Mouse (Mus musculus) T-cell, adult 66 days (primary cell): ENCODE data around the gene Macrod1. TPM values are rescaled to one million over a fixed set of nuclear protein-coding genes. Genes with fewer than 3 reads are reported as not detected.

Source experiments
- total RNA-seq, 2 experiments: library from RNA; stranded (reverse); gene quantifications; 3 replicates in 1 of 2; 4 replicates in 1 of 2; pipeline ENCODE4 v1.2.4; 2023

The Macrod1 gene
- total RNA-seq: 10 to 100 TPM; 12.1 to 16.4 TPM

DNA sequence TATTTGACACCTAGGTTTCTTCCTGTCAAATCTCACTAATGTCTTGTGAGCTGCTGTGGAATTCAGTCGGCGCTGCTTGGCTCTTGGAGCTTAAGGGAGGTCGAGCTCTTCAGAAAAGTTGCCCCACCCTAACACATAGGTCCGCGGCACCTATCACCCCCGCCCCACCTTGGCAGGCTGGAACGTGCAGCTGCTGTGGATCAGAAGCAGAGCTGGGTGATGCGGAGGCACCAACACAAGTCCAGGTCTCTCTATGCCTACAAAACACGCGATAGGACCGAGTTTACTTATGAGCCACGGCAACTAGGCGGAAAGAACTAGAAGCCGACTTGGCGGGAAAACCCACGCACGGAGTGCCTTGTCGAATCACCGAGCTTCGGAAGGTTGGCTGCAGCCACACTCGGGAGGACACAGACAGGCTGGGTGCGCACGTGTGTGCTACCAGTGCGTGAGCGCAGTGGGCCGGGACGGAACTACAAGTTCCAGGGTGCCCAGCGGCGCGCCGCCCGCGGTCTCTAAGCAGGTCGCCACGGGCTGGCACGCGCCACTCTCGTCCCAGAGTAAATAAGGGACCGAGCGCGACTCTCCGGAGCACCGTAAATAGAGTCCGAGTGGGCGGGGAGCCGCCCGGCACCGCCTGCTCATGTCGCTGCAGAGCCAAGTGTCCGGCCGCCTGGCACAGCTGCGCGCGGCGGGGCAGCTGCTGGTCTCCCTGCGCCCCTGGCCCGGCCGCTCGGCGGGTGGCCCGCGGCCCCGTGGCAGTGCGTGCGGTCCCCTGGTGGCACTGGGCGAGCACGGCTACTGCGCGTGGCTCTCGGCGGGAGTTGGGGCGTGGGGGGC lies at the start of gene Macrod1:
Gene Macrod1 (plus strand): TSS at position 563 of the 840 bp plus-strand sequence.

DNA sequence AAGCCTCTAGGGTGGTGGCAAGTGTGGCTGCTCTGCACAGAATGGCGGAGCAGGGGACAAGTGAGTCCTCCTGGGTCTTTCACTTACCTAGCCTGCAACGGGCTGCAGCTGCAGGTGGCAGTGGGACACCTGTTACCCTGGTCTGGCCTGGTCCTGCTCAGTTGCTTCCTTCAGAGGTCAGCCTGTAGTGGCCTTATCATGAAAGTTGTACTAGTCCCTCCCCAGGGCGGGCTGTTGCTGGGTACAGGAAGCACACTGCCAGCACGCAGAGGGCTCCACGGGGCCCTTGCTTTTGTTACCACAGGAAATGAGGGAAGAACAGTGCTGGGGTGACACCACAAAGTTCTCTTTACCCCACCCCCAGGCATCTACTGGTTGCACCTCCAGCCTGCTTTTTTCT lies 37.4 kb upstream of the Macrod1 start, which contains the start of gene Fermt3:
Gene Fermt3 (minus strand): TSS at position 279 of the 400 bp plus-strand sequence.

DNA sequence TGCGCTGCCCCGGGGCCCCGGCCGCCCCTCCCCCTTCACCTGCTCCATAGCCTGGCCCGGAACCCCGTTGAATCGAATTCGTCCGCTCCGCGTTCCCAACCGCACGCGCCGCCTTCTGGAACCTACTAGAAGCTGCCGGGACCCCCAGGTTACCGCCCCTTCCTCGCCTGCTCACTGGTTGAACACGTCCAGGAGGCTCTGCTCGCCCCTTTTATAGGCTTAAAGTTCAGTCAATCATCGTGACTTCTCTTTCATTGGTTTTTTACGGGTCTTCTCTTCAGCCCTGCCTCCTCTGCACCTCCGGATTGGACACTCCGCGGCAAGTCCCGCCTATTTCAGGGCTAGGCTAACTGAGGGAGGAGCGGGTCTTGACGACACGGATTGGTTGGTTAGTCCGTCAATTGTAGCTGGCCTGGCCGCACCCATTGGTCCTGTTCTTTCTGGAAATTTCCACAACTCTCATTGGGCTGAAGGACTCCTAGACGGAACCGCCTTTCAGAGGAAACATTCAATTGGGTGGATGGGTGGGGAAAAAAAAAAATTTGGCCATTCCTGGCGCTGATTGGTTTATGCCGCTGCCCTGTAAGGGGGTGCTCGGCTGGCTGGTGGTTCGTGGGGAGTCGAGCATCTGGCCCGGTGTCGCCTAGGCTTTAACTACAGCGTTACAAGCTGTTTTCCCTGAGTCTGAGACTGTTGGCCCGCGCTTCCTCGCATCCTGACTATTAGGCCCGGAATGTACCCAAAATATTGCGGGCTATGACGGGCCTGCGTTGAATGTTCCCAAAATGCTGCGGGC lies 16.6 kb upstream of the Macrod1 start, which contains the start of gene Stip1:
Gene Stip1 (minus strand): TSS at position 127 of the 796 bp plus-strand sequence.

DNA sequence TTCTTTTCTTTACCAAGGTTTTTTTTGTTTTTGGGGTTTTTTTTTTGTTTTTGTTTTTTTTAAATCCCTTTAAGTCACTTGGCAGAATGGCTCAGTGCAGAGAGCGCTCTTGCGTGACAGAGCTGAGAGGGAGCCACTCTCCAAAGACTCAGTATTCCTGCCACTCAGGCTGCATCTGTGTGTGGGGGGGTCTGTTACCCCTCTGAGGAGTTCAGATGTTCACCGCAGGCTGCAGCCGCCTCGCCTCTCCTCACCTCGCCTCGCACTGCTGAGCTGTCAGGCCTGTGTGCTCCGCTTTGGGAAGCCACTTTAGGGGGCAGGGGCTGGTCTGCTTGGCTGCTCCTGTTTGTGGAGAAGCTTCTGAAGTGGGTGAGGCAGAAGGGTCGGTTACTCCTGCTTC lies 48.9 kb downstream of the Macrod1 start, which contains the start of gene Flrt1:
Gene Flrt1 (minus strand): TSS at position 186 of the 400 bp plus-strand sequence.

DNA sequence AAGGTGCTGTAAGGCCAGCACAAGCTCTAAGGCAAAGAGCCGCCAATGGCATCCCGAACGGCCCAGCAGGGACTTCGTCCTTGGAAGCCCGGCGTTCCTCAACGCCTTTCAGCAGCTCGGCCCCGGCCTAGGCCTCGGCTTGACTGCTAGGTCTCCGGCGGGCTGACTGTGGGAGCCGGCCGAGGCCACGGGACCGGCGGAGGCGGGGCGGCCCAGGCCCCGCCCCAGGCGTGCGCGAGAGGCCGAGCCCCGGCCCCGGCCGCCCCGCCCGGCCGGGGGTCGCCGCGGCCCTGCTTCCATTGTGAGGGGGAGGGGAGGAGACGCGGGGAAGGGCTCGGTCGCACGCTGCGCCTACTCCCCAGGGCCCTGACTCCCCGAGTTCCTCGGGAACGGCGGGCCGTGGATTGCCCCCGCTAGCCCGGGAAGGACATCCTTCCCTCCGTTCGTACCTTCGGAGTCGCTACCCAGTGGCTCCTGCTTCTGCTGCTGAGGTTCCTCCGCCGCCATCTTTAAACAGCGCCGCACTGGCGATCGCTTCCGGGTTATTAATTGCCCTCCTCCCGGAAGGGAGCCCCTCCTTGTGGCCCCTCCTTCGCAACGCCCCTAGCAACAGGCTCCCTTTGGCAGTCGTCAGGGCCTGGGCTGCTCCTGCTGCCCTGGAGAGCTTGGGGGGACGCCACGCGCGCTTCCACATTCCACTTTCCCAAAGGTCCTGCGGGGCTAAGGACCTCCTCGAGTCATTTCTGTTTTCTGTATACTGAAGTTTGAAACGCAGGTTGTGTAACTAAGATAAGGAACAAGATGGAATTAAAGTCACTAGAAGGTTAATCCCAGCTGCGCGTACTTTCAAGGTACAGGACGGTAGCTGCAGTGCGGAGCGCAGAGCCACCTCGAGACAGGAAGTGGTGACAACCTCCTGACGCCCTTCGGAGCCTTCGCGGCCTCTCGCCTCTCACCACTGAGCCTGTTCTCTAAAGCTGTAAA lies 149.4 kb downstream of the Macrod1 start, which contains the start of gene Otub1:
Gene Otub1 (minus strand): TSS at position 564 of the 984 bp plus-strand sequence.

DNA sequence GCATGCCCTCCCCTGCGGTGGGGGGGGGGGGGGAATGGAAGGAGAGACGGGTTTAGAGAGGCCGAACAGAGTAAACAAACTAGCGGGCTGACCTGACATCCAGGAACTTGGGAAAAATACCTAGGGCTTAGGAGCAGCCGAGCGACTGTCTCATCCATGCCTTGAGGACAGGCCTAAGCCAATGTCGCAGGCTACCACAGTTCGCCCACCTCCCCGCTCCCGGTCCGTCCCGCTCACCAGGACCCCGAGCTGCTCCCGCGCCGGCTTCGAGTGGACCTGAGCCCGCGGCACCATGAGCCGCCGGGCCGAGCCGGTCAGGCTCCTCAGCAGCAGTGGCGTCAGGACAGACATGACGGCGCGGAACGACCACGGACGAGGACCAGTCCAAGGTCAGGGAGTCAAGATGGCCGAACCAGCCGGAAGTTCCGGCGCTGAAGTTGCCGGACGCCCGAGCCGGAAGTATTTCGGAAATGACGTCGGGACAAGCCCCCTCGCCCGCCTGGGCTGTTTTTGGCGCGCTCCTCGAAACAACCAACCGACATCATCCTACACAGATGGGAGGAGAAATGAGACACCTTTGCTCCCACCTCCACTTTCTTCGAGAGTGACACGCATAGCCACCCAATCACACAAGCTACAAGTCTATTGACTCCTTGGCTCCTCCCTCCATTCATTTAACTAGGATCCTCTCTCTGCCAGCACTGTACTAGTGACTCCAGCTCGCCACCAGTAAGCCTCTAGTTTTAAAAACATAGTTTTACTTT lies 160.7 kb downstream of the Macrod1 start, which contains the start of gene Cox8a:
Gene Cox8a (minus strand): TSS at position 455 of the 764 bp plus-strand sequence.

DNA sequence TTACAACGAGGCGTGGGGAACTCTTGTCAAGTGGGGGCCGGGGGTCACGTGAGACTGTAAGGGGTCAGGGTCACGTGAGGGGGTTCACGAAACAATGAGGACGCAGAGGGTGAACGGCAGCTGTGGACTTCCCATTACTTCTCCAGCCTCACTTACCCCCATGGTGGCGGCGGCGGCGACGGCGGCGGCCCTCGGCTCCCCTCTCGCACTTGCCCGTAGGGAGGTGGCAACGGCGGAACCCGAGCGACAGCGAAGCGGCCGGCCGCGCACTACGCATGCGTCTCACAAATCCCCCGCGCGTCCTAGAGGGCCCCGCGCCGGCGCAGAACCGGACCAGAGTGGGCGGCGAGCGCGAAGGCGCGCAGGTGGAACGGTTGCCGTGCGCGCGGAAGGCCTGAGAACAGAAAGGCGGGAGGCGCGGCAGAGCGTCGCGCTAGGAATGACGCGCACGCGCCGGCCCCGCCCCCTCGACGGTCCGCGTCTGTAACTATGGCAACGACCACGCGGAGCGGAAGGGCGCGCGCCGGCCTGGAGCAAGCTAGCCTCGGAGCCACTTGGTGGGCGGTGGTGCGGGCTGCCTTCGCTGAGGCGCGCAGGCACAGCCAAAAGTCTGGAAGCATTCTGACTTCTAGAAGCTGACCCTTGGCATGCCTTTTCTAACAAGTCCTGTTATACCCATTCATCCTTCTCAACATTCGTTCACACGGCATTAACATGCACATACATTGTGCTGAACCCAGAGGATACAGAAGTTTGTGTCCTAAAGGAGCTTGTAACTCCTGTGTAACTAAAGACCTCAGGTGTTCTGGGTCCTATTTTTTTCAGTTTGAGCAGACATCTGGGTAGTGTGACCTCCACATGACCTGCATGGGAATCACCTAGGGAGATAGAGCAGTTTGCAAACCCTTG lies 184.4 kb downstream of the Macrod1 start, which contains the start of gene Naa40:
Gene Naa40 (minus strand): TSS at position 402 of the 909 bp plus-strand sequence.

Other genes with a start within 250 kb of the Macrod1 start
- 10 to 100 TPM; 40.2 to 46.5 TPM for gene Rps6ka4, start 216.2 kb upstream of the Macrod1 start, total RNA-seq
- 100 to 1,000 TPM in 1 of 2 experiments, 10 to 100 TPM in 1; 92.8 to 115 TPM for gene Ccdc88b, start 198.6 kb upstream of the Macrod1 start, total RNA-seq
- gene Trmt112, start 147.1 kb upstream of the Macrod1 start, total RNA-seq: 100 to 1,000 TPM; 122 to 142 TPM
- 10 to 100 TPM; 66.4 to 71.5 TPM for gene Prdx5, start 146.7 kb upstream of the Macrod1 start, total RNA-seq
- 10 to 100 TPM; 34.4 to 41.3 TPM for gene Esrra, start 135.0 kb upstream of the Macrod1 start, total RNA-seq
- gene Catsperz, start 131.4 kb upstream of the Macrod1 start, total RNA-seq: not detected
- not detected for gene Kcnk4, start 122.3 kb upstream of the Macrod1 start, total RNA-seq
- 10 to 100 TPM; 12.0 to 20.5 TPM for gene Bad, start 114.9 kb upstream of the Macrod1 start, total RNA-seq
- gene Gpr137, start 114.3 kb upstream of the Macrod1 start, total RNA-seq: 10 to 100 TPM in 1 of 2 experiments, 1 to 10 TPM in 1; 8.3 to 10.8 TPM
- 100 to 1,000 TPM; 130 to 155 TPM for gene Ppp1r14b, start 81.8 kb upstream of the Macrod1 start, total RNA-seq
- gene Plcb3, start 80.3 kb upstream of the Macrod1 start, total RNA-seq: 10 to 100 TPM; 13.8 TPM
- 10 to 100 TPM; 17.0 to 22.9 TPM for gene Fkbp2, start 76.3 kb upstream of the Macrod1 start, total RNA-seq
- 10 to 100 TPM; 10.7 to 13.1 TPM for gene Vegfb, start 69.2 kb upstream of the Macrod1 start, total RNA-seq
- gene Dnajc4, start 64.2 kb upstream of the Macrod1 start, total RNA-seq: 10 to 100 TPM; 25.1 to 28.3 TPM
- 1 to 10 TPM; 4.2 to 8.3 TPM for gene Nudt22, start 60.7 kb upstream of the Macrod1 start, total RNA-seq
- 1 to 10 TPM; 2.1 to 3.4 TPM for gene Trpt1, start 60.7 kb upstream of the Macrod1 start, total RNA-seq
- gene Fermt3, start 37.3 kb upstream of the Macrod1 start, total RNA-seq: 100 to 1,000 TPM; 179 to 199 TPM
- 100 to 1,000 TPM; 105 to 157 TPM for gene Stip1, start 16.8 kb upstream of the Macrod1 start, total RNA-seq
- gene Flrt1, start 48.9 kb downstream of the Macrod1 start, total RNA-seq: not detected
- gene Otub1, start 149.5 kb downstream of the Macrod1 start, total RNA-seq: 100 to 1,000 TPM; 117 to 119 TPM
- 100 to 1,000 TPM; 263 to 296 TPM for gene Cox8a, start 160.8 kb downstream of the Macrod1 start, total RNA-seq
- gene Naa40, start 184.4 kb downstream of the Macrod1 start, total RNA-seq: 10 to 100 TPM; 39.2 to 43.8 TPM
- gene Rcor2, start 210.5 kb downstream of the Macrod1 start, total RNA-seq: 1 to 10 TPM; 1.5 to 1.7 TPM